Mouse (Mus musculus) stomach, embryonic 14.5 days (tissue): Measurements from ENCODE around the gene Dlgap4. TPM values are rescaled to one million over a fixed set of nuclear protein-coding genes. Genes with fewer than 3 reads are reported as not detected.
"Not testable (repeated sequence)": the region's sequence is repeated elsewhere in the genome, so short reads cannot be mapped to it uniquely, and the experiment has no call there.

Experiments
- ATAC-seq: fragments of 200-750 bp; cut with Nextera tagmentation; 2 replicates; pipeline ENCODE4 v1.8.0; 2017; ENCODE audit warnings: low read depth, moderate TSS enrichment; ENCODE audit not compliant: insufficient number of reproducible peaks, insufficient read depth, low FRiP score
- H3K27ac ChIP-seq: fragments of 300-500 bp; sonication (generic); 2 replicates; pipeline ENCODE4 v1.5.1; 2014; ENCODE audit warnings: mild to moderate bottlenecking, low read length, moderate library complexity, mixed read lengths
- H3K27me3 ChIP-seq: fragments of 300-500 bp; sonication (generic); 2 replicates; pipeline ENCODE4 v1.6.1; 2014; ENCODE audit warnings: low read length, control low read depth, mixed read lengths; ENCODE audit not compliant: control insufficient read depth, insufficient read depth
- H3K36me3 ChIP-seq: fragments of 300-500 bp; sonication (generic); 2 replicates; pipeline ENCODE4 v1.6.1; 2014; ENCODE audit warnings: mild to moderate bottlenecking, control low read depth, low read length, moderate library complexity, mixed read lengths; ENCODE audit not compliant: control insufficient read depth, insufficient read depth
- H3K4me1 ChIP-seq: fragments of 300-500 bp; sonication (generic); 2 replicates; pipeline ENCODE4 v1.6.1; 2014; ENCODE audit warnings: low read length, control low read depth, mixed read lengths; ENCODE audit not compliant: control insufficient read depth, insufficient read depth
- H3K4me2 ChIP-seq: fragments of 300-500 bp; sonication (generic); replicated peaks from 2 replicates; pipeline ENCODE4 v1.6.1; 2014; ENCODE audit warnings: low read depth, low read length, control low read depth
- H3K4me3 ChIP-seq: fragments of 300-500 bp; sonication (generic); 2 replicates; pipeline ENCODE4 v1.5.1; 2014; ENCODE audit warnings: low read depth, low read length, control low read depth
- H3K9ac ChIP-seq: fragments of 300-500 bp; sonication (generic); replicated peaks from 2 replicates; pipeline ENCODE4 v1.6.1; 2014; ENCODE audit warnings: low read depth, mild to moderate bottlenecking, control low read depth, low read length, moderate library complexity, mixed read lengths
- H3K9me3 ChIP-seq: fragments of 300-500 bp; sonication (generic); 2 replicates; pipeline ENCODE4 v1.6.1; 2016; ENCODE audit warnings: low read depth, low read length, control low read depth; ENCODE audit not compliant: control insufficient read depth
- WGBS: fragments of 180-500 bp; shearing (Covaris S2); extraction: QIAGEN DNeasy Blood & Tissue Kit; methylation state at CpG from one replicate; pipeline ENCODE4 v1.1.7; 2014; 5-methylcytosine and 5-hydroxymethylcytosine counted together
- polyA plus RNA-seq: library from polyadenylated mRNA; unstranded; fragments of >200 nt; fragmentation: Nextera tagmentation; extraction: Ambion mirVana; gene quantifications from 2 replicates; pipeline ENCODE4 v1.2.1, GENCODE M21; 2014

Gene Dlgap4
- polyA plus RNA-seq, 1 experiment from 2014 or later, result 88.5 TPM

DNA sequence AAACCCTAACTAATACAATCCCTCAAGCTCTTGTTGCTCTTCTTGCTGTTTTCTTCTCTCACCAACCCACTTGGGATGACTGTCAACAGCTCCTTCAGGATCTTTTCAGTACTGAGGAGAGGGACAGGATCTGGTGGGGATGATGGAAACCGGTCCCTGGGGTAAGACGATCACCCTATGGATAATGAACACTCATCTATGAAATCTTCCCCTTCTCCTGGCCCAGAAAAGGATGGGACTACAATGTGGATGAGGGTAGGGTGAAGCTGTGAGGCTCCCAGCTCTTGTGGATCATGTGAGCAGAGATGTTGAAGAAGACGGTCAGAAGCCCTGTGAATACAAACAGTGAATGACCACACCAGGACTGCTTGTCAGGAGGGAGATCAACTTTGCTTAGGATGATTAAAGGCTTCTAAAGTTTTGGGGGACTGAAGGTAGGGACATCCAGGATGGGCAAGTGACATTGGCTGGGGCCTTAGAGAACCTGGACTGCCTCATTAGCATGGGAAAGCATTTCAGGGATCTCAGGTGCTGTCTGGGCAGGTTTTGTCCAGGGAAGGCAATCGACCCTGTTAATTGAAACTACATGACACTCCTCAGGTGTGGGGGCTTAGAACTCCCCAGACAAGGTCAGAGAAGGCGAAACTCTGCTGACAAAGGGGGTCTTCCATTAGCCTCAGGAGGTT is 173.7 kb downstream of the Dlgap4 start:
- Histone ChIP-seq H3K27me3 (no peaks in the 10 kb centered on the region), H3K36me3 (no peaks in the 10 kb centered on the region), H3K4me1 (0 out of 2 replicates have a peak, but pooled peaks cover 5% of the 10 kb centered on the region), H3K9me3 (peaks cover 7% of the 10 kb centered on the region; the same call in 1 of the 2 replicates), H3K4me2 (no peak overlapping the region), H3K4me3 (no peak overlapping the region), H3K27ac (no peak overlapping the region), H3K9ac (no peak overlapping the region)
- 88% methylated on average over 5 of the region's 5 CpGs for WGBS
- ATAC-seq, result no peak

DNA sequence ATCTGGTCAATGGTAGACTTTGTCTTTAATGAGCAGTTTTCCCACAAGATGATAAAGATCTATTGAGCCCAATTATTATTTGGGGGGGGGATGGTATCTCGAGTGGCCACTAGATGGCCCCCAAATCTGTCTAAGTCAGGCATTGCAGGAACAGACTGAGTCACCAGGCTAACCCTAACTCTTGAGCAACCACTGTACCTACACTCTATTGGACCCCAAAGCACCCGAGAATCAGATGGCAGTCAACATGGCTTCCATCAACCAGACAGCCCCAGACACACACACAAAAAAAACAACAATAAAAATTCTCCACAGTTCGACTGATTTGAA is 174.2 kb downstream of the Dlgap4 start:
- Histone ChIP-seq H3K27ac (no peak overlapping the region), H3K4me2 (no peak overlapping the region), H3K4me3 (no peak overlapping the region), H3K36me3 (no peaks in the 10 kb centered on the region), H3K9me3 (peaks cover 11% of the 10 kb centered on the region; the same call in 1 of the 2 replicates), H3K9ac (no peak overlapping the region), H3K27me3 (no peaks in the 10 kb centered on the region), H3K4me1 (0 out of 2 replicates have a peak, but pooled peaks cover 5% of the 10 kb centered on the region)
- no peak for ATAC-seq
- 46% methylated on average over 3 of the region's 3 CpGs for WGBS

DNA sequence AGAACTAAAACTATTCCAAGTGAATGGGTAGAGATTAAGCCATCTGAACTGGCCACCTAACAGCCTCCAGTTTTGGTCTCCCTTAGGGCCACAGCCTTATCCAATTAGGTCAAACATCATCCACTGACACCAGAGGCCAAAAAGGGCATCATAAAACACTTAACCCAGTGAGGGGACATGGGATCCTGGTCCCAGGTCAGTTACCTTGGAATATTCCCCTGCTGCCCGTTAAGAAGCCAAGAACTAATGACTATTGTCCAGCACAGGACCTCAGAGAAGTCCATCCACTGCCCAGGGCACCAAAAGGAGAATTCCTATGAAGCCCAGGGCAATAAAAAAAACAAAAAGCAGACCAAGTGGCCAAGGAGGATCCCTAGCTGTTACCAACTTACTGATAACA is 175.3 kb downstream of the Dlgap4 start:
- no peak for ATAC-seq
- no peaks in the 10 kb centered on the region for H3K27me3 ChIP-seq
- no peak overlapping the region for H3K4me2 ChIP-seq
- 70% methylated on average over 1 of the region's 1 CpGs for WGBS
- H3K27ac ChIP-seq, result no peak overlapping the region
- H3K4me1 ChIP-seq, result 0 out of 2 replicates have a peak, but pooled peaks cover 4% of the 10 kb centered on the region
- H3K9me3 ChIP-seq, result peaks cover 11% of the 10 kb centered on the region; the same call in 1 of the 2 replicates
- H3K4me3 ChIP-seq, result no peak overlapping the region
- no peak overlapping the region for H3K9ac ChIP-seq
- H3K36me3 ChIP-seq, result no peaks in the 10 kb centered on the region

DNA sequence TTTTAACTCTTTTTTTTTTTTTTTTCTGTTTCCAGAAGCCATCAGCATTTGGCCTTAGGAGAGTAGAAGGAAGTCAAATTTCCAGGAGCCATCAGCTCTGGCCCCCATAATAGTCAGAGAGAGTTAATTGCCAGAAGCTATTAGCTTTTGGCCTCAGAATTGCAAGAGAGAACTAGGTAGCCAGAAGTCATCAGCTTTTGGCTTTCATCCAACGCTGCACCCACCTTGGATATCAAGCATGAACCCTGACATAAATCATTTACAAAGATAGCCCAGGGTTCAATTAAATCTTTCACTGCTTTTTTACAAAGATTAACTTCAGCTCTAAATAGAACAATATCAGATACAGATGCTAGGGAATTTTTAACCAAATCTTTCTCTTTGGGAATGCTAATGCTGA is 185.0 kb downstream of the Dlgap4 start:
- WGBS, result 76% methylated on average over 1 of the region's 1 CpGs
- Histone ChIP-seq H3K9me3 (no peaks in the 10 kb centered on the region), H3K4me2 (no peak overlapping the region), H3K27me3 (no peaks in the 10 kb centered on the region), H3K9ac (no peak overlapping the region), H3K27ac (no peak overlapping the region), H3K4me1 (no peaks in the 10 kb centered on the region), H3K36me3 (no peaks in the 10 kb centered on the region), H3K4me3 (no peak overlapping the region)
- ATAC-seq, result no peak

DNA sequence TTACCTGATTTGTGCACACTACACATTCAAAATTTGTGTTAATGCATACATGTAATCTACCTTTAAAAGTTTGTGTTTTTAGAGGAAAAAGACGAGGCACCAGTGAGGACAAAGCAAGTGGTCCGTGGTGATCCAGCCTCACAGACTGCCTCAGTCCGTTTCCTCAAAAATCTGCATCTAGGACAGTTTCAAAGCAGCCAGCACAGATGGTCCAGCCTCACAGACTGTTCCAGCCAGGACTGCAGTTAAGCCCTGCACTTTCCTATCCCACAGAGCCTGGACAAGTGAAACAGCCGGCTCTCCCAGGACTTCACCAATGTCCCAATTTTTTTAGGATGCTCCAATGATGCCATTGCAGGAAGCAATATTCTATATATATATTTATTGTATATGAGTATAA is 187.5 kb downstream of the Dlgap4 start:
- Histone ChIP-seq H3K9me3 (no peaks in the 10 kb centered on the region), H3K9ac (no peak overlapping the region), H3K4me2 (no peak overlapping the region), H3K4me1 (no peaks in the 10 kb centered on the region), H3K4me3 (no peak overlapping the region), H3K27ac (no peak overlapping the region), H3K36me3 (no peaks in the 10 kb centered on the region), H3K27me3 (no peaks in the 10 kb centered on the region)
- 80% methylated on average over 4 of the region's 4 CpGs for WGBS
- no peak for ATAC-seq

DNA sequence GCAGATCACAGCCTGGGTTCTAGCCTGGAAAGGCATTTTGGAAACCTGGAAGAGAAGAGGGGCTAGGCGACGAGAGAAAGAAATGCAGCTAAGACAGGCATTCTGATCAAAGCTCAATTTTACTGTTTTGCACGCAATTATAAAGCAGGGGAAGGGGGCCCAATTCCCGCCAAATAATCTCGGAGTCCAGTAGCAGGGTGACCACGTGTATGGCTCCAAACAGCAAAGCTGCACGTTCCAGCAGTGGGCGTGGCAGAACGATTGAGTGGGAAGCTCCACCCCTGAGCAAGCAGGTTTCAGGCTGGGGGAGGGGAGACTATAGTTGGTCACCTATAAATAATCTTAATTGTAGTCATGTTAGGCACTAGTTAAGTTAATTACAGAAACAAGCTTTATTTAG is 188.6 kb downstream of the Dlgap4 start:
- not testable (repeated sequence) for H3K4me1 ChIP-seq, H3K4me2 ChIP-seq, H3K27ac ChIP-seq, H3K9ac ChIP-seq, H3K4me3 ChIP-seq, H3K27me3 ChIP-seq, H3K36me3 ChIP-seq, ATAC-seq, H3K9me3 ChIP-seq
- WGBS, result 46% methylated on average over 9 of the region's 9 CpGs

DNA sequence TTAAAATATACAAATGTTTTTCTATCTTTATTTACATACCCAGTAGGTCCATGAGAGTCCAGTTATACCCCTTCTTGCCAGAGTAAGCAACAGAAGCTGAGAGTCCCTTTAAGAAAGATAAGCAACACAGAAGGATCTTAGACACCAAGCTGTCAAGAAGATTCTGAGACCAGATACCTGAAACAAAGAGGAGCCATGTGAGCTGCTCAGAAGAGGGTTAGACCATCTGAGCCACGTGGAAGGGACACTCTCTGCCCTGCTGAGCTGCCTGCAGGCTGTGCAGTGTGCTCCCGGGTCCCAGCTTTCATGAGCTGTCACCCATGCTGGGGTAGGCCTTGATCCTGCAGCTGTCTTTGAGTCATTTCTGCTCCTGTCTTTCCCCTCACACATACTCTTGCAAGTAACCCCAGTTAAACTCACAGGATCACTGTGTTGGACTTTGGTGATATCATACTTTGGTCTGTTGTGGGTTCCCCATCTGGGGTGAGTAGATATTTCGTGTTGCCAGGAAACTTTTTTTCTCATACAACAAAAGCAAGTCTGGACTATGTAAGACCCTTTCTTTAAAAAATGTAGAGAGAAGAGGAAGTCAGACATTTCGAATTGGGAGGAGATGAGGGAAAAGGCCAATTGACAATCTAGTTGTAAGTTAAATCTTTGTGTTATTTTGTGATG is 190.3 kb downstream of the Dlgap4 start:
- ATAC-seq, result no peak
- H3K4me1 ChIP-seq, result no peaks in the 10 kb centered on the region
- no peak overlapping the region for H3K9ac ChIP-seq
- H3K36me3 ChIP-seq, result no peaks in the 10 kb centered on the region
- H3K27ac ChIP-seq, result no peak overlapping the region
- H3K27me3 ChIP-seq, result no peaks in the 10 kb centered on the region
- H3K4me2 ChIP-seq, result no peak overlapping the region
- H3K4me3 ChIP-seq, result no peak overlapping the region
- 68% methylated on average over 4 of the region's 4 CpGs for WGBS
- H3K9me3 ChIP-seq, result no peaks in the 10 kb centered on the region

DNA sequence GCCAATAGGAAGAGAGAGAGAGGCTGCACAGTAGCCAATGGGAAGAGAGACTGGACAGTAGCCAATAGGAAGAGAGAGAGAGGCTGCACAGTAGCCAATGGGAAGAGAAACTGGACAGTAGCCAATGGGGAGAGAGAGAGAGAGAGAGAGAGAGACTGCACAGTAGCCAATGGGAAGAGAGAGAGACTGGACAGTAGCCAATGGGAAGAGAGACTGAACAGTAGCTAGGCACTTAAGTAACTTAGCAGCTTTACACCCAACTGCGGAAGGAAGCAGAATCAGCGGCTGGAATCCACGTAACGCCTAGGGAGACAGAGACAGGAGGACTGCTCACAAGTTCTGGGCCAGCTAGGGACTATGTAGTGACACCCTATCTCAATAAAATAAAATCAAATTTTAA is 191.1 kb downstream of the Dlgap4 start:
- Histone ChIP-seq H3K9ac (no peak overlapping the region), H3K4me2 (no peak overlapping the region), H3K9me3 (no peaks in the 10 kb centered on the region), H3K27ac (no peak overlapping the region), H3K4me1 (no peaks in the 10 kb centered on the region), H3K4me3 (no peak overlapping the region), H3K36me3 (no peaks in the 10 kb centered on the region), H3K27me3 (no peaks in the 10 kb centered on the region)
- no peak for ATAC-seq
- WGBS, result 91% methylated on average over 4 of the region's 4 CpGs
